Mouse (Mus musculus) cerebellum, adult 11 months (tissue): ENCODE measurements around the gene Wdr31.
A peak's percentile ranks its signal among the peaks of the same experiment; 100 is the strongest.

Experiments
- DNase-seq: peaks from one replicate; pipeline ENCODE4 v3.0.0; 2022

Wdr31 gene

DNA sequence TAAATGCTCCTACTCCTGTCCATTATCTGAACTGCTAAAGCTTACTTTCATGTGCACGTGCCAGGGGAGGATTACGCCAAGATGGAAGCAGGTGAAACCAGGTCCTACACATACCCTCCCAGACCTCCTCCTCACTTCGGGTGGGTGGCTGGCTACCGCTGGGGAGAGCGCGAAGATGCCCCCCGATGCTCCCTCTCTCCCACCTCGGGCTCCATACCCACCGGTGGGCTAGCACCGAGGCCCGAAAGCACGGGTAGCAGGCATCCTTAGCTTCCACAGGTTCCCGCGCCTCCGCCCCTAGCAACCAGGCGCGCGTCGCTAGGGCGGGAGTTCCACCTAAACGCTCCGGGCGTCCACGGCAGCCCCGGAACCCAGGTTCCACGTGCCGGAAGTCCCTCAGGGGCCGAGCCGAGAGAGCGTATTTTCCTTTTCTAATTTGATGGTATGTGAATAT is at the start of gene Wdr31:
TSS of gene Wdr31 (minus strand) at position 299 of the 454 bp plus-strand sequence.
- DNase-seq = peak; percentile 73

DNA sequence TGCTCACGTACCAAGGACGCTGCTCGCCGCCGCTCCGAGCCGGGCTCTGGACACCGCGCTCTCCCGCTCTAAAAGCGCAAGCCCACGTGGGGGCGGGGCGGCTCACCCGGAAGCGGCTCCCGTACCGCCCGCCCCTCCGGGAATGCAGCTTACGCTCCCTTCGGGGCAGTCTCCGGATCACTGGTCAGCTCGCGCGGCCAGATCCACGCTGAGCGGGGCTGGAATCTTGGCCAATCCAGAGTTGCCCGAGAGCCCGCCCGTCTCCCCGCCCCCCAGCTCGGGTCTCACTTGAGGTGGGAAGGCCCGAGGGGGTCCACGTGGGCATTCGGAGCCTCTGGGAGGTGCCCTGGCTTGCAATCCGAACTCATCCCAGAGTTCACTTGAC is 49.1 kb upstream of the Wdr31 start, which contains the start of gene Alad:
TSS of gene Alad (minus strand) at position 70 of the 385 bp plus-strand sequence.
- DNase-seq = peak; percentile 83

DNA sequence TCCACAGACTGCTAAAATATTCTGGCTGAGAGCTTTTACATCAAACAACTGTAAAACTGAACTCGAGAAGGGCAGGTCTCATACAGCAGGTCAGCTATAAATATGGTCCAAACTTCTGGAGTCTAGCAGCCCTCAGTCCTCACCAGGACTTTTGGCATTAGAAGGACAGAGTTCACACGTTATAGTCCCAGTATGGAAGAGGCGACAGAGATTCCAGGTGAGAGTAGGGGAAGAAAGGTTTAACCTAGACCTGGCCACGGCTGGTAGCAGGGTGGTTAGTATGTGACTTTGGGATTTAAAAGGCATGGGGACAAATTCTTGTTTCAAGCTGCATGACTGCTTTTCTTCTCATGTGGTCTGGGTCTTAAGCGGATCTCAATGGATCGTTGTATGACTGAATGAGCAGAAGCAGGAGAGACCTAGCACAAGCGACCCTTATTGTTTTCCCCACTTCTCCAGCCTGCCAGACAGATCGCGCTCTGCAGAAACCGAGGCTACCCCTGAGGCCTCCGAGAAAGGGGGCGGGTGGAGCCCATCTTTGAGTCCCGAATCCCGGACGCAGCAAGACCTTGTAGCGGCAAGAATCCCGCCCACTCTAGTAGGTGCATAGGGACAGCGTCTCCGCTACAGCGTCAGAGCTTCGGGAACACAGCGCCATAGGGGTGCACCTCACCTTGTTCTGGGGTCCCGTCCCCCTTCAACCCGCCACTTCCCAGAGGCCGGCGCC is 48.6 kb upstream of the Wdr31 start:
- no peak for DNase-seq

DNA sequence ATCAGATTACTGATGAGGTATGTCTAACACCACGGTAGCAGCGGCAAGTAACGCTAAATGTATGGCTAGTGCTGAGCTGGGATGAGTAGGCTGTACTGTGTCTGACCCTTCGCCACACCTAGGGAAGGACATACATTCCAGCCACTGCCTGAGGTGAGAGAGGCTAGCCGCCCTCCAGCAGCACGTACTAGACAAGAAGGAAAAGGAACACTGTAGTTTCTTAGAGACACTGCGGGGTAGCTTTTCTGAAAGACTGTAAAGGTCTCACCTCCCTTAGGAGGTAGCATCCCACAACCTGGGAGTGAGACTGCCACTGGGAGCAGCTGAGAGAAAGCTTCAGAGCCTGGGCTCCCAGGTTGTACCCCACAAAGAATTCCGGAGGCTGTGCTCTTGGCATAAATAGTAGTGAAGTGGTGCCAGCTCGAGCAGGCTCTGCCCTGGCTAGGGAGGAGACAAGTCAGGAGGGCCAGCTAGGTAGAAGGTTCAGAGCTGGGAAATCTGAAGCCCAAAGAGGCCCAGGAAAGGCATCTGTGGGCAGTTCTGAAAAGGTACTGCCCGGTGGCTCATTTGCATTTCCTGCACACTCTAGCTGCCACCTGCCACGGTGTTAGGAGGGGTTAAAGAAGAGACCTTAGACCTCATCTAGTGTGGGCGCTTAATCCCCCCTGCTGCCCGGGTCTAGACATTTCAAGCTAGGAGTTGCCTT is 47.9 kb upstream of the Wdr31 start:
- DNase-seq = peak; percentile 70

DNA sequence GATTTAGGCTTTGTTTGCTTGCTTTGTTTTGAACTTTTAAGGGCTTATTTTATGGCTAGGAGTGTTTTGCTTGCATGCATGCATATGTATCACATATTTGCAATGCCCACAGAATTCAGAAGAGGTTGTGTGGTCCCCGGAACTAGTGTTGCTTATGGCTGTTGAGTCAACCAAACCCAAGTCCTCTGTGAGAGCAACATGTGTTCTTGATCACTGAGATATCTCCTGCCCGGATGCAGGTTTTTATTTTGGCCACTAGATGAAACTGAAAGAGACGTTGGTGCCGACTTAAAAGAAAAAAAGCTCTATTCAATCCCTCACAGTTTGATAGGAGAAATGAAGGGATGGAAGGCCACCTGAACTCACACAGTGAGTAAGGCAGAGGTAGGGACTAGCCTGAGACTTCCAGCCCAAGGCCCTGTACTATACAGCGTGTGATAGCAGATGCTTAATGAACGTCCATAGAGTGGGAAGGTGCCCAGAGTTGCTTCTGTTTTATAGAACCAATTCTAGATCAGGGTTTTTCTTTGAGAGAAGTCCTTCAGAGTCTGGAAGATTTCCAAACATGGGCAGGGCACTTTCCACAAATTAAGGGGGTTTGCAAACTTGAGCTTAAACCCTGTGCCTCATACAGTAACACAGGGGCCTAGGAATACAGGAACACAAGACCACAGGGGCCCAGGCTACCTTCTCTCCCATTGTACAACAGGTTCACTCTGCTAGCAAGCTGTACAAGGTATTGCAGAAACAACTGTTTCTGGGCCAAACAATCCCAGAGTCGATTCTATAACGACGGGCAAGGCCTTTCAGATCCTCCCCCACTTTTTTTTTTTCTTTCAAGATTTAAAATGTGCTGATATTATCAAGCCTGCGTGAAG is 47.1 kb upstream of the Wdr31 start:
- DNase-seq = no peak

DNA sequence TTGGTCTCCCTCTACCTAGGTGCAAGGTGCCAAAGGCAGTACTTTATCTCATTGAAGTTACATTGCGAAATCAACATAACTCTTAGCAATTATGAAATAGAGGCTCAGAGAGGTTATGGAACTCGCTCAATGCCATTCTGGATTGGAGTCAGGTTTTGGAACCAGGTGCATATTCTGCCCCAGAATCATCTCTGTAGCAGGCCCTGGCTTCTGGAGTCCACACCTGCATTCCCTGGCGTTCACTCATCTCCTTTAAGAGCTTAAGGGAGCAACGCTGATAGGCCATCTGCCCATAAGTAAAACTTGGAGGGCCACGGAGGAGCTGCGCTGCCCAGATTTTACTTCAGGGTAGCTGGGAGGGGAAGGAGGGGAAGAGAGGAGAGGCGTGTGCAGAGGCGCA is 46.4 kb upstream of the Wdr31 start:
- DNase-seq = no peak

DNA sequence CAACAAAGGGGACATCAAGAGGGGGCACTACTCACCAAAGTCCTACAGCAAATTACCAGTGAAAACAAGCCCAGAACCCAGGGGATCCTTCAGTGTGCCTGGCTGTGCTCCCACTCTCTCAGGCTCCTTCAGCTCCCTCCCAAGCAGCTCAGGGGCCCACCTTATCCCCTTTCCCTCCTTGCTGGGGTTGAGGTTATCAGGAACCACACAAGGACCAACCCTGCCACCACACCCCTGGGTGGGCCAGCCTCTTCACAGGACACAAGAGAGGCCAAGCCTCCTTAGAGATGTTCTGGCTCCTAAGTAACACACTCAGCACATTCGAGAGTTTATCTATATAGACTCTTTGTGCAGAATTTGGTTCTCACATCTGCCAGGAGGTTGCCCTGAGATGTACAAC is 45.9 kb upstream of the Wdr31 start:
- no peak for DNase-seq

DNA sequence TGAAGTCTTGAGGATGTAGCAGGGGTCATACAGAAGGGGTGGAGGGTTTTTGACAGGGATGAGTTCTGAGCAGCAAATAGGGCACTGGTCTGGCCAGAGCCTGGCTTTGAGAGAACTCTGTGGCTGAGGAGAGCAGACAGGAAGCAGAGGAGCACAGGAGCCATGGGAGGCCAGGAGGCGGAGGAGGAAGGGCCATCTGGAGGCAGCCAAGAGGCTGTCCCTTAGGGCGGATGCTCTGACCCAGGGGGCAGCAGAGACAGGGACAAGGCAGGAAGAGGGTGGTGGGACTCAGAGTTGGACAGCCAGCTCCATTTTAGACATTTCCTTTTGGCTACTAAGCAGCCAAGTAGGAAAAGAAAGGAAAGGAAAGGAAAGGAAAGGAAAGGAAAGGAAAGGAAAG is 45.4 kb upstream of the Wdr31 start:
- DNase-seq = peak; percentile 59

DNA sequence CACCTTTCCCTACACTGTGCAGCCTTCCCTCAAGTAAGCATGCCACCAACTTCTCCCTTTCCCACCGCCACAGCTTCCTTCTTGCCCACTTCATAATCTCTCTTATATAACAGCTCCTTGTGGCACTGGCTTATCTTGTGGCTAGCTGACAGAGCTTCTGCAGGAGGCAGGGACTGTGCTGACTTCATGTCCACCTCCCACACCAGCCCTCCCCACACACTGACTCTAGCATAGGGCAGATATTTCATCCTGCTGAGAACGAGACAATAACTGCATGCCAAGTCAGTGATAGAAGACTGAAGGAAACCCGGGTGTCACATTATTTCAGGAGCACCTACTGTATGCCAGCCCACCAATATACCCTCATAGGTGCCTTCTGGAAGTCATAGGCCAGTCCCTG is 44.8 kb upstream of the Wdr31 start:
- DNase-seq = no peak

DNA sequence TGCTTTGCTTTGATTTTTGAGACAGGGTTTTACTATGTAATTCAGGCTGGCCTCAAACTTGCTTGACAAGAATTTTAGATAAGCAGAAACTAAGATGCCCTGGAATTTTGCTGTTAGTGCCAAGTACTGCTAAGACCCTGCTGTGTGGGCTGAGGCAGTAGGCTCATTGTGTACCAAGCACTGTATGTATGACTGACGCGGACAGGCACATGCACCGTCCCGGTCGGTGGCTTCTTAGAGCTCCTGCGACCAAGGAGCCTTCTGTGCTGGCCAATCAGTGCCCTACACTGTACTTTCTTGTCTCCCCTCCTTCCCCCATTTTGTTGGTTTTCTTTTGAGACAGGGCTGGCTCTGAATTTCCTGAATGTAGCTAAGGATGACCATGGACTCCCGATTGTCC is 44.3 kb upstream of the Wdr31 start:
- no peak for DNase-seq

DNA sequence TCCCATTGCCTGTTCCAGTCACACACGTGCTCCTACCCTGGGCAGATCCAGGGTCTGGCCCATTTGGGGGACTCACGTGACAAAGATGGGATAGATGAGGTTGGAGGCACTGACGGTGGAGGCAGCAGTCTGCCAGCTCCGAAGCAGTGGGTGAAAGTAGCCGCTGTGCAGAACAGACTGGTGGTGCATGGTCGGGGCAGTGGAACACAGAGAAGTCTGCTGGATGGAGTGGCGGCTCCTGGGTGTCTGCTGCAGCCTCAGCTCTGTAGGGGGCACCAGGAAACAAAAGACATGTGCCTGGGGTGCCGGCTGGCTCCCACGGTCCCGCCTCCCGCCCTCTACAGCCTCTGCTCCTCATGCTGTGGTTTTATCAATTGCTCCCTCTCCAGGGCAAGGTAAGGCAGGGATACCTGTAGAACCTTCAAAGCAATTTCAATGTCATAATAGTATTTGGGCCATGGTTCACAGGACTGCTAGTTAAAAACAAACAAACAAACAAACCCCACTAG is 43.4 kb upstream of the Wdr31 start:
- no peak for DNase-seq

DNA sequence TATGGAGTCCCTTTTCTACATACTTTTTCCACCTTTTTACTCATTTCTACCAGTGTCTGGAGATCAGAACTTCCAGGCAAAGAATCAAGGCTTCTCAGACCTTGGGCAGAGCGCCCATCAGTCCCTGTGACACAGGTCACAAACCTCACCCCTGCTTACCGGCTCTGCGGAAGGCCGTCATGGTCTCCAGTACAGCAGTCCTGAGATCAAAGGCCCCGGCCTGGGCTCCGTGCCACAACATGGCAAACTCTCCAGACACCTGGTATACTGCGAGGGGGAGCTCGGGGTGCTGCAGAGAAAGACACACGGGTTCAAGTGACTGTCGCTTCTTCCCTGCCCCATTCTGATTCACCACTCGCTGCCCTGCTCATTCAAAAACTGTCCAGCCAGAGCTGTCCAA is 39.2 kb upstream of the Wdr31 start:
- no peak for DNase-seq

DNA sequence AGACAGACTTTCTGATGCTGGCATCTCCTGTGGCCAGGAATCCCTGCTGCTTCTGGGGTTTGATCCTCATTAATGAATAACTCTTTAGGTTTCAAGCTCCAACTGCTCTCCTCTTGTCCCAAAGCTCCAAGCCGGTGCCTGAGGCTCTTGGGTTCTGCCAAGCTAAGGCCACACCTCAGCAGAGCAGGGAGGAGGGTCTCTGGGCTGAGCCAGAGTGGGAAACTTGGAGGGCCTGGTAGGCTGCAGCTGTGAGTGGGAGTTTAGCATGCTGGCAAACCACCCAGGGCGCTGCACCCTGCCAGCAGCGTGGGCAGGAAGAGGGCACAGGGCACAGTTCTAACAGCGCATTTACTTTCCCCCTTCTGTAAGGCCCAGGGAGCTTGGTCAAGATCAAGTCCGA is 38.1 kb upstream of the Wdr31 start:
- DNase-seq = no peak

DNA sequence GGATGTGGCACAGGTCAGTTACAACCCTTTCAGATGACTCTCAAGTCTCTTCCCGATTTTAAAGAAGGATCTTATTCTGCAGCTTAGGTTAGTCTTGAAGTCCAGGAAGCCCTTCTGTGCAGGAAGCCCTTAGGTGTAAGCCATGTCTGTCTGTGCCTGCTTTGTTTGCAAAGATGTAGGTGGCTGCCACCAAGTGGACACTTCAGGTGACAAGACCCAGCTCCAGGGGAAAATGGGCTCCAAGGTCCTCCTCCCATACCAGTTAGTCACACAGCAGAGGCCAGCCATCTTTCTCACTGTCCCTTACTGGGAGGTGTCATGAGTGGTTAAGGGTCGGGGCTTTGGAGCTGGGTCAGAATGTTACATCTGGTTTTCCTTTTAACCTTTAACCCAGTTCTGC is 36.1 kb upstream of the Wdr31 start:
- no peak for DNase-seq

DNA sequence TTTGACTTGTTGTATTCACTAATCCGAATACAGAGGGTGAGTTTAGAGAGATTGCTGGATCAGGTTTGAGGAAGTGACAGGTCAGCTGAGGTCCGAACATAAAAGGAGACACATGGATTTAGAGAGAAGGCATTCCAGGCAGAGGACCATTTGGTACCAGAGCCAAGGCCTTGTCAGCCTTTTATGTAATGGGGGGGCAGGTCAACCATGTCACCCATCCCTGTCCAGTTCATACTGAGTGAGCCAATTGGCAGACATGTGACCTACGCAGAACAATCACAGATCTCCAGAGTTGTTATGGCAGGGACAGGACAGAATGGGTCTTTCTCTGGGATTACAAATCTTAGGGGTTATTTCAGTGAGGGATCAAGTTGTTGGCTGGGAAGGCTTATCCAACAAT is 35.3 kb upstream of the Wdr31 start:
- DNase-seq = no peak

DNA sequence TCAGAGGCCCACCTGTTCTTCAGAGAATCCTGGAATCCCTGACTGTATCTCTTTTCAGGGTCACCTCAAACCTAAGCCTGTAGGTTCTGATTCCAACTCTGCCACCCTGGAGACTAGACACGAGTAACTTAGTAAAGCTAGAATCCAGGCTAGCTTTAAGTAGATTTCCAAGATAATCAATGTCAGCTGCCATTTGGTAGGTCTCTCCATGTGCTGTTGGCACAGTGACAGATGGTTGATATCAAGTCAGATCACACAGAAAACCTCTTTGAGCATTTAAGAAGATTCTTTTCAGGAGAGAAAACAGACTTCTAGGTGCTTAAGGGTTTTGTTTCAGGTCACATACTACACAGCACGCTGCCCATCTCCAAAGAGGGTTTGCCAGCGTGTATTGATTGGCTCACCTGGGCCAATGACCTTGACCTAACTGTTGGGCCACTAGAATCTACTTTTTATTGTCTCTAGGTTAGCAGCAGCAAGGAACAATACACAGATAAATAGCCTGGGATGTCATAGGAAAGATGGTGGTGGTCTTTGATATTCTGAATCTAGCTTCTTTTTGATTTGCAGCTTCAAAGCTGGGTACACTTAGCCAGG is 32.8 kb upstream of the Wdr31 start, which contains the start of gene Hdhd3:
TSS of gene Hdhd3 (minus strand) at position 94 of the 597 bp plus-strand sequence.
- DNase-seq = no peak

DNA sequence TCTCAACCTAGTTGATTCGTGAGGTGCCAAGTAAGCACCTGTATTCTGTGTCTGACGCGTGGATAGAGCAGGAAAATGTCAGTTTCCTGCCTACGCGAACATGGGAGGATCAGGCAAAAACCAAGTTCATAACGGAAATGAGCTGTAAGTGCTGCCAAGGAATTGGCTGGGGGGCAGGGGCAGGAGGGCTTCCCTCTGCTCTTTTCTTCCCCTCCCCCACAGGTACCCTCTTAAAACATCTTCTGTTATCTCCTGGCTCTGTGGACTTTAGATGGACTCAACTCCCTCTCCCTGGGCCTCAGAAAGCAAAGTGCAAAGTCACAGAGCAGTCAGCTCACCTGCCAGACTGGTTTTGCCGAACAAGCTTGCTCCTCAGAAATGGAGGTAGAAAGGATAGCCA is 32.3 kb upstream of the Wdr31 start:
- DNase-seq = no peak

DNA sequence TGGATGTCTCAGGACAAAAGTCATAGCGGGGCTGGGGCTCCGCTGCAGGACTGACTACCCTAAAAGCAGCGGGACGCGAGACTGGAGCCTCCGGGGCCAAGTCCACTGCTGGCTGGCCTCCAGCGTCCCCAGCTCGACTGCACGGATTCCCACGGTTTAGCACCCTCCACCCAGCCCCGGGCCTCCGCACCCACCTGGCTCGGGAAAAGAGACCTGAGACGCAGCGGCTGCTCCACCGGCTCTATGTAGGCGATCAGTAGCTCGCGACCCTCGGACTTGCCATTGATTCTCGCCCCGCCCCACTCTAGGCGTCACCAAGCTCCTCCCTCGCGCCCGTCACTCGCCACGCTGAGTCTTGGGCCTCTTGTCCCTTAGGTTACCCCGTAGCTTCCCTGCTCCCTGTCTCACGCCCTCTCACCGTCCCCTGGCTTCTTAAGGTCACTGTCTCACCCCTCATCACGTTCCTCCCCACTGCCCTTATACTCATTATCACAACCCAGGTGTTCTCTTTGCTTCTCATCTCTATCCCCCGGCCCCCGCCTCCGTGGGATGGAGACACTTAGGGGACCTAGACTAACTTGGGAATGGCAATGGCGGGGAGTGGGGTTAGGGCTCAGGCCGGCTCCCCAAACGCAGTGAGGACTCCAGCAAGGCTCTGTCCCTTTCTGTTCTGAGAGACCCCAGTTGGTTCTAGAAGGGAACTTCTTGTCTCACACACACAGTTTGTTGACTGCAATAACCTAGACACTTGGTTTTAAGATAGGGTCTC is 31.5 kb upstream of the Wdr31 start:
- peak; percentile 87 for DNase-seq

DNA sequence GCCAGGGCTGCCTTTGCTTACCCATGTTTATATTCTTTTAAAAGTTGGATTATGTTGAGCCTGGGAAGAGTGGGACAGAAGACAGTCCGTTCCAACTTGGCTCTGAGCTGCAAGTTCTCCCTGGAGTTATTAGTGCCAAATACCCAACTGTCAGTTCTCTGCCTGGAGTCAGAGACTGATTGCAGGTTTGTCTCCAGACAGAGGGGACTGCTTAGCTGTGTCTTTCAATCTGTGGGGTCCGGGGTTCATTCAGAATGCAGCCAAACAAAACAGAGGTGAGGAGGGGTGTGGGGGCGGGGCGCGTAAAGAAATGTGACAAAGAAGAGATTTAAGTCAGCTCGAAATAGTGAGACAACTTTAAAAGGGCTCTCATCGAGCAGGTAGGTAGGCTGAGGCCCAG is 30.8 kb upstream of the Wdr31 start:
- no peak for DNase-seq

DNA sequence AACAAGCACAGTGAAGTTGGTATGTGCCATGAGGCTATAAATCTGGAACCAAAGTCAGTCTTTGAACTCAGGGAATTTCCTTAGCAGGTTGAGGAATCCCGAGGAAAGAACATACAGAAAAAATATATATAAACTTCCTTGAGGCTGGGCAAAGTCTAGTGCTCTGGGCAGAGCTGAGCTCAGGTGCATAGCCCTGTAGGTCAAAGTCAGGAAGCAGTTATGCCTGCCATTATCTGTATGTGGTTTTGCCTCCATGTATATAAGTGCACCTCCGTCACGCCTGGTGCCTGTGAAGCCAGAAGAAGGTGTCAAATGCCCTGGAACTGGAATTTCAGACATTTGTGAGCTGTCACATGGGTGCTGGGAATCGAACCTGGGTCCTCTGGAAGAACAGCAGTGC is 30.1 kb upstream of the Wdr31 start:
- DNase-seq = no peak

DNA sequence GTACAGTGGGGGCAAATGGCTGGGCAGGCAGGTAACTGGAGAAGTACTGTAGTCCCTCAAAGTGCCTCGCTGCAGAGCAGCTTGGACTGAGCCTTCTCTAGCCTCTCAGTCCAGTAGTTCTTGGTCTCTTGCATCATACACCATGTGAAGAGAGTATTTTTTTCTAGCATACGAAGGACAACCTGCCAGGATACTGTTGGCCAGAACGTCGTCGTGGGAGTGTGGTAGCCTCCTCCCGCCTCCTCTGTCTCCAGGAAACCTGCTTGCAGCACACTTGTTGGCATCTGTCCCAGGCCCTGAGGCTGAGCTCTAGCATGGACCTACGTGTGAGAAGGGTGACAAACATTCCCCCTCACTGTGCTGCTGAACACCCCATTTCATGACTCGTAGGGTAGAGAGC is 26.1 kb upstream of the Wdr31 start:
- no peak for DNase-seq

DNA sequence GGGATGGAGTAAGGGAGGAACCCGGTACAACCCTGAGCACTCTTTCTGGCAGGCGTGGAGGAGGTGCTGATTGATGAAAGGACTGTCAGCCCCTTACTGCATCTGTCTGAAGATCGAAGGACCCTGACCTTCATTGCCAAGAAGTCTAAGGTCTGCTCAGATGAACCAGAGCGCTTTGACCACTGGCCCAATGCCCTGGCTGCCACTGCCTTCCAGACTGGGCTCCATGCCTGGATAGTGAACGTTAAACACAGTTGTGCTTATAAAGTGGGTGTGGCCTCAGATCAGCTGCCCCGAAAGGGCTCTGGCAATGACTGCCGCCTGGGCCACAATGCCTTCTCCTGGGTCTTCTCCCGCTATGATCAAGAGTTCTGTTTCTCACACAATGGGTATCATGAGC is 25.2 kb upstream of the Wdr31 start:
- no peak for DNase-seq
